Mouse (Mus musculus) liver, embryonic 14.5 days (tissue): ENCODE measurements at regions not wholly inside any gene's neighbourhood (a gene's known extent, or its start where the extent isn't known, plus 50 kb on each side); places are given as distances from the start of the nearest gene placed in this dataset.

Experiments used
- CTCF ChIP-seq: IDR thresholded peaks from 2 replicates; pipeline ENCODE4 v1.5.1; 2016; ENCODE audit warnings: antibody characterized with exemption, low read depth, control low read depth
- EP300 ChIP-seq: IDR thresholded peaks from 2 replicates; pipeline ENCODE4 v1.6.1; 2016; ENCODE audit warnings: antibody characterized with exemption, low read depth

- TF ChIP-seq CTCF, result no peak
- no peak for TF ChIP-seq EP300
These were observed 267.3 kb downstream of the Gm826 start for GRCm38 (mm10) chr2:160066491-160067303.
